Mouse (Mus musculus): ENCODE measurements at regions not wholly inside any gene's neighbourhood (a gene's known extent, or its start where the extent isn't known, plus 50 kb on each side); places are given as distances from the start of the nearest gene placed in this dataset.

GRCm38 (mm10) chr16:24136483-24137148, 148.0 kb upstream of the Bcl6 start:
- no peak overlapping the region for H3K4me3 ChIP-seq (ENCODE audit: extremely low read depth, insufficient read depth, insufficient read length)
- TF ChIP-seq POLR2A (IDR thresholded peaks at IDR 0.05; ENCODE audit: low read depth, low read length), result no peak
- TF ChIP-seq CTCF (IDR thresholded peaks at IDR 0.05; ENCODE audit: extremely low read depth, insufficient read depth, insufficient read length, insufficient replicate concordance), result no peak
- 13% methylated on average over 5 of the region's 5 CpGs for WGBS
- H3K27ac ChIP-seq (ENCODE audit: insufficient read depth, low read length), result no peak overlapping the region
- no peaks in the 10 kb centered on the region for H3K36me3 ChIP-seq (ENCODE audit: control insufficient read depth, insufficient read depth, low read length)
- no peak for DNase-seq (ENCODE audit: low read depth in 1 of 2, low spot score in 2 of 2)
- H3K27me3 ChIP-seq (ENCODE audit: control insufficient read depth, insufficient read depth, low read length), result no peaks in the 10 kb centered on the region
- H3K4me1 ChIP-seq (ENCODE audit: control insufficient read depth, insufficient read depth, insufficient read length), result peaks cover 9% of the 10 kb centered on the region

- 89% methylated on average over 5 of the region's 5 CpGs for WGBS
- peaks cover 9% of the 10 kb centered on the region for H3K4me1 ChIP-seq (ENCODE audit: control insufficient read depth, insufficient read depth, insufficient read length)
- DNase-seq (ENCODE audit: low read depth in 1 of 2, low spot score in 2 of 2), result no peak
- no peak for TF ChIP-seq POLR2A (IDR thresholded peaks at IDR 0.05; ENCODE audit: low read depth, low read length)
- TF ChIP-seq CTCF (IDR thresholded peaks at IDR 0.05; ENCODE audit: extremely low read depth, insufficient read depth, insufficient read length, insufficient replicate concordance), result no peak
- H3K4me3 ChIP-seq (ENCODE audit: extremely low read depth, insufficient read depth, insufficient read length), result no peak overlapping the region
- no peaks in the 10 kb centered on the region for H3K27me3 ChIP-seq (ENCODE audit: control insufficient read depth, insufficient read depth, low read length)
- no peaks in the 10 kb centered on the region for H3K36me3 ChIP-seq (ENCODE audit: control insufficient read depth, insufficient read depth, low read length)
- no peak overlapping the region for H3K27ac ChIP-seq (ENCODE audit: insufficient read depth, low read length)
These were observed 147.2 kb upstream of the Bcl6 start for GRCm38 (mm10) chr16:24135841-24136240.

GRCm38 (mm10) chr16:24135351-24135750, 146.7 kb upstream of the Bcl6 start:
- Histone ChIP-seq H3K4me3 (ENCODE audit: extremely low read depth, insufficient read depth, insufficient read length) (no peak overlapping the region), H3K27ac (ENCODE audit: insufficient read depth, low read length) (no peak overlapping the region), H3K27me3 (ENCODE audit: control insufficient read depth, insufficient read depth, low read length) (no peaks in the 10 kb centered on the region), H3K36me3 (ENCODE audit: control insufficient read depth, insufficient read depth, low read length) (no peaks in the 10 kb centered on the region), H3K4me1 (ENCODE audit: control insufficient read depth, insufficient read depth, insufficient read length) (peaks cover 9% of the 10 kb centered on the region)
- TF ChIP-seq CTCF (IDR thresholded peaks at IDR 0.05; ENCODE audit: extremely low read depth, insufficient read depth, insufficient read length, insufficient replicate concordance) (no peak), POLR2A (IDR thresholded peaks at IDR 0.05; ENCODE audit: low read depth, low read length) (no peak)
- 81% methylated on average over 4 of the region's 4 CpGs for WGBS
- no peak for DNase-seq (ENCODE audit: low read depth in 1 of 2, low spot score in 2 of 2)

DNA sequence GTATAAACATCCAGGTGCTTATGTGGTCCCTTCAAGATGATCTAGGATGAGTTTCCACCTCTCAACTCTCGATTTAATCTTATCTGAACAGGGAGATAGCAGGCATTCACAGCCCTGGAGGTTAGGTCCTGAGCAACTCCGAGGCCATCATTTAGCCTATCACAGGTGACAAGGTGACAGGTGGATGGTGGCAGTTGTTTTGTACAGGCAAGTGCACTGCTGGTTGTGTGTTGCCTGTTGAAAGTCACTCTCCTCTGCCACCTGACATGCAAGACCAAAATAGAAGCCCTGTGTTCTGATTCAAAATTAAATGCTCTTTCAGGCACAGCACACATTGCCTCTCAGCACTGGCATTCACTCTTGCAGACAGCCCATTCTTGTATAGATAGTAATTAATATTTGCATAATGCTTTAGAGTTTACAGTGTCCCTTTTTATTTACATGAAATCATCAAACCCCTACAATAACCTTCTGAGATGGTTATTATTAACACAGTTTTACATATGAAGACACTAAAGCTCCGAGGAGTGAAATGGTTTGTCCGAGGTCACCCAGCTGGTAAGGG, 145.9 kb upstream of the Bcl6 start:
- 70% methylated on average over 4 of the region's 4 CpGs for WGBS
- no peak for DNase-seq (ENCODE audit: low read depth in 1 of 2, low spot score in 2 of 2)
- no peak overlapping the region for H3K27ac ChIP-seq (ENCODE audit: insufficient read depth, low read length)

GRCm38 (mm10) chr16:24130646-24131045, 142.0 kb upstream of the Bcl6 start:
- no peak for DNase-seq (ENCODE audit: low read depth in 1 of 2, low spot score in 2 of 2)
- H3K4me3 ChIP-seq (ENCODE audit: extremely low read depth, insufficient read depth, insufficient read length), result no peak overlapping the region
- peaks cover 1% of the 10 kb centered on the region for H3K4me1 ChIP-seq (ENCODE audit: control insufficient read depth, insufficient read depth, insufficient read length)
- TF ChIP-seq POLR2A (IDR thresholded peaks at IDR 0.05; ENCODE audit: low read depth, low read length) (no peak), CTCF (IDR thresholded peaks at IDR 0.05; ENCODE audit: extremely low read depth, insufficient read depth, insufficient read length, insufficient replicate concordance) (no peak)
- no peaks in the 10 kb centered on the region for H3K36me3 ChIP-seq (ENCODE audit: control insufficient read depth, insufficient read depth, low read length)
- no peak overlapping the region for H3K27ac ChIP-seq (ENCODE audit: insufficient read depth, low read length)
- no peaks in the 10 kb centered on the region for H3K27me3 ChIP-seq (ENCODE audit: control insufficient read depth, insufficient read depth, low read length)

More for the DNA sequence above, 145.9 kb upstream of the Bcl6 start:
- Histone ChIP-seq H3K4me3 (ENCODE audit: extremely low read depth, insufficient read depth, insufficient read length) (no peak overlapping the region), H3K4me1 (ENCODE audit: control insufficient read depth, insufficient read depth, insufficient read length) (peaks cover 9% of the 10 kb centered on the region), H3K36me3 (ENCODE audit: control insufficient read depth, insufficient read depth, low read length) (no peaks in the 10 kb centered on the region), H3K27me3 (ENCODE audit: control insufficient read depth, insufficient read depth, low read length) (no peaks in the 10 kb centered on the region)
- TF ChIP-seq CTCF (IDR thresholded peaks at IDR 0.05; ENCODE audit: extremely low read depth, insufficient read depth, insufficient read length, insufficient replicate concordance) (no peak), POLR2A (IDR thresholded peaks at IDR 0.05; ENCODE audit: low read depth, low read length) (no peak)

- DNase-seq (ENCODE audit: low read depth in 1 of 2, low spot score in 2 of 2), result no peak
- Histone ChIP-seq H3K4me1 (ENCODE audit: control insufficient read depth, insufficient read depth, insufficient read length) (peaks cover 1% of the 10 kb centered on the region; the same call in 1 of the 2 replicates), H3K36me3 (ENCODE audit: control insufficient read depth, insufficient read depth, low read length) (no peaks in the 10 kb centered on the region), H3K27me3 (ENCODE audit: control insufficient read depth, insufficient read depth, low read length) (no peaks in the 10 kb centered on the region), H3K4me3 (ENCODE audit: extremely low read depth, insufficient read depth, insufficient read length) (no peak overlapping the region), H3K27ac (ENCODE audit: insufficient read depth, low read length) (no peak overlapping the region)
- WGBS, result 72% methylated on average over 4 of the region's 4 CpGs
- TF ChIP-seq CTCF (IDR thresholded peaks at IDR 0.05; ENCODE audit: extremely low read depth, insufficient read depth, insufficient read length, insufficient replicate concordance) (no peak), POLR2A (IDR thresholded peaks at IDR 0.05; ENCODE audit: low read depth, low read length) (no peak)
These were observed 141.0 kb upstream of the Bcl6 start for GRCm38 (mm10) chr16:24129701-24130100.

GRCm38 (mm10) chr16:24128566-24128965, 139.9 kb upstream of the Bcl6 start:
- no peaks in the 10 kb centered on the region for H3K27me3 ChIP-seq (ENCODE audit: control insufficient read depth, insufficient read depth, low read length)
- DNase-seq (ENCODE audit: low read depth in 1 of 2, low spot score in 2 of 2), result no peak
- H3K4me1 ChIP-seq (ENCODE audit: control insufficient read depth, insufficient read depth, insufficient read length), result peaks cover 1% of the 10 kb centered on the region; the same call in 1 of the 2 replicates
- TF ChIP-seq POLR2A (IDR thresholded peaks at IDR 0.05; ENCODE audit: low read depth, low read length) (no peak), CTCF (IDR thresholded peaks at IDR 0.05; ENCODE audit: extremely low read depth, insufficient read depth, insufficient read length, insufficient replicate concordance) (no peak)
- 86% methylated on average over 3 of the region's 3 CpGs for WGBS
- H3K27ac ChIP-seq (ENCODE audit: insufficient read depth, low read length), result no peak overlapping the region
- H3K4me3 ChIP-seq (ENCODE audit: extremely low read depth, insufficient read depth, insufficient read length), result no peak overlapping the region
- no peaks in the 10 kb centered on the region for H3K36me3 ChIP-seq (ENCODE audit: control insufficient read depth, insufficient read depth, low read length)

All from spleen, adult 2 months (tissue).